Mouse (Mus musculus): ENCODE measurements around the gene Rdh16f1.
"Not testable (repeated sequence)": the region's sequence is repeated elsewhere in the genome, so short reads cannot be mapped to it uniquely, and the experiment has no call there.

The Rdh16f1 gene

GRCm38 (mm10) chr10:127750136-127750777 lies 9.3 kb upstream of the Rdh16f1 start:
- no peak for DNase-seq

GRCm38 (mm10) chr10:127751548-127751947 lies 8.0 kb upstream of the Rdh16f1 start, which contains the start of gene Gpr182:
TSS of gene Gpr182 (minus strand) at chr10:127751732.
- no peak for DNase-seq

- no peak for DNase-seq
Observed at GRCm38 (mm10) chr10:127754566-127755166, 4.9 kb upstream of the Rdh16f1 start.

- DNase-seq, result no peak
Observed at GRCm38 (mm10) chr10:127755246-127755645, 4.3 kb upstream of the Rdh16f1 start.

- DNase-seq, result no peak
Observed at GRCm38 (mm10) chr10:127755770-127756468, 3.7 kb upstream of the Rdh16f1 start.

- not testable (repeated sequence) for DNase-seq
Observed at GRCm38 (mm10) chr10:127762926-127763325, 3.3 kb downstream of the Rdh16f1 start.

GRCm38 (mm10) chr10:127763914-127764680 lies 4.5 kb downstream of the Rdh16f1 start:
- DNase-seq, result no peak

- no peak for DNase-seq
Observed at GRCm38 (mm10) chr10:127766564-127766963, 7.0 kb downstream of the Rdh16f1 start.

GRCm38 (mm10) chr10:127776011-127776410 lies 16.4 kb downstream of the Rdh16f1 start, which contains the start of gene Rdh9:
TSS of gene Rdh9 (plus strand) at chr10:127776386.
- DNase-seq, result no peak

GRCm38 (mm10) chr10:127782321-127782720 lies 22.7 kb downstream of the Rdh16f1 start:
- DNase-seq, result not testable (repeated sequence)

- DNase-seq, result not testable (repeated sequence)
Observed at GRCm38 (mm10) chr10:127785411-127785810, 25.8 kb downstream of the Rdh16f1 start.

GRCm38 (mm10) chr10:127799295-127799694 lies 39.7 kb downstream of the Rdh16f1 start:
- DNase-seq, result no peak

GRCm38 (mm10) chr10:127800891-127801290 lies 41.3 kb downstream of the Rdh16f1 start, which contains the start of gene Rdh16:
TSS of gene Rdh16 (plus strand) at chr10:127801152.
- DNase-seq, result no peak

- no peak for DNase-seq
Observed at GRCm38 (mm10) chr10:127801612-127802011, 42.0 kb downstream of the Rdh16f1 start.

- no peak for DNase-seq
Observed at GRCm38 (mm10) chr10:127802236-127802635, 42.6 kb downstream of the Rdh16f1 start.

GRCm38 (mm10) chr10:127804416-127804815 lies 44.8 kb downstream of the Rdh16f1 start:
- no peak for DNase-seq

GRCm38 (mm10) chr10:127815888-127816287 lies 56.3 kb downstream of the Rdh16f1 start:
- DNase-seq, result no peak

- not testable (repeated sequence) for DNase-seq
Observed at GRCm38 (mm10) chr10:127817268-127817910, 57.8 kb downstream of the Rdh16f1 start.

- not testable (repeated sequence) for DNase-seq
Observed at GRCm38 (mm10) chr10:127821806-127822205, 62.2 kb downstream of the Rdh16f1 start.

GRCm38 (mm10) chr10:127825386-127825785 lies 65.8 kb downstream of the Rdh16f1 start:
- DNase-seq, result no peak

GRCm38 (mm10) chr10:127829121-127829520 lies 69.5 kb downstream of the Rdh16f1 start:
- DNase-seq, result no peak

GRCm38 (mm10) chr10:127834186-127834585 lies 74.6 kb downstream of the Rdh16f1 start:
- DNase-seq, result not testable (repeated sequence)
